Mouse (Mus musculus) CD4-positive helper T cell, adult 2 months (primary cell): ENCODE results near the gene Hyal4.

Experiments
- DNase-seq: peaks from one replicate; pipeline ENCODE4 v3.0.0-alpha.2; 2012; ENCODE audit warnings: low read depth, missing footprints, low spot score

Hyal4 gene

DNA sequence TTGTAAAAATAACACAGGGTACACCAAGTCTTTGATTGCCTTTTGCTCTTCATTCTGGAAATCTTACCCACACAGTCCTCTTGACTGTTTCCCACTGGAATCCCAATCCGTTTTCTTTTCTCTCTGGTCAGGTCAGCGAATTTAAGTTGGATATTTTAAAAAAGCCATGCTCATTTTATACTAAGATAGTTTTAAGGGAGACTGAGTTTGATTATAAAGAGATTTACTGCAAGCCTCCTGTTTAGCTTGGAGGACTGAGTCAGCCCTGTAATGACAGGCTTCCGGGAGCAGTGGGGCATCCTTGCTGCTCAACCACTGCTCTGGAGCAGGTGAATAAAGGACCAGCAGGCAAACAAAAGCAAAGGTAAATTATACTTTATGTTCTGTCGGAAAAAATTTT, at the start of gene Hyal4:
Hyal4 (plus strand) TSS at position 301 of the 400 bp plus-strand sequence.
- no peak for DNase-seq

DNA sequence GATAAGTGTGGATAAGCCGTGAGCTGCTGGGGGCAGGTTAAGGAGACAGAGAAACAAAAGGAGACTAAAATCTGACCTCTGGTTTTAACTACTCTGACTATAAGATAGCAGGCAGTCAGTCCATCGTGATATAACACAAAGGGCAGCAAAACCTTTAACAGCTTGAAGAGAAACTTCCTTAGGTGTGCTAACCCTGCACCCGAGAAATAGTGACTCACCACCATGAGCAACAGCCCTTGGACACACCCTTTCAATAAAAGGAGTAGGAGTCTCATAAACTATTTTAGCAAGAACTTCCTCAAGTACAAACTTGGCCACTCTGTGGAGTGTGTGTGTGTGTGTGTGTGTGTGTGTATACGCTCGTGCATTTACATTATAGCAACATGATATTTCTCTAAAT, 41.0 kb upstream of the Hyal4 start:
- no peak for DNase-seq

DNA sequence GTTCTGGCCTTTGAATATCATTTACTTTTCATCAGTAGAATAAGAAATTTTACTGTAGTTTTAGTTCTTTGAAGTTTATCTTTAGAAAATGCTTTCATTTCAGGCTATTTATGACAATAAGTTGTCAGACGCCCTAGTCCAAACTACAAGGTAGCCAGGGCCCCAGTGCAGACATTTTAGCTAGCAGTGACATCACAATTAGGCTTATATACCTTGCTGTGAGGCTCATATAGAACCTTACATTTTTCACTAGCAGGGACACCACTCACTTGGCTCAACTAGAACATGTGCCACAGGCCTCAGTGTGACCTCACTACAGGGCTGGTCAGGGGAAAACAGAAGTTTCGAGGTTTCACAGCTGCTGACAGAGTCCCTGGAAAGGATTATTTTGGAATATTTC, 40.6 kb upstream of the Hyal4 start:
- no peak for DNase-seq

DNA sequence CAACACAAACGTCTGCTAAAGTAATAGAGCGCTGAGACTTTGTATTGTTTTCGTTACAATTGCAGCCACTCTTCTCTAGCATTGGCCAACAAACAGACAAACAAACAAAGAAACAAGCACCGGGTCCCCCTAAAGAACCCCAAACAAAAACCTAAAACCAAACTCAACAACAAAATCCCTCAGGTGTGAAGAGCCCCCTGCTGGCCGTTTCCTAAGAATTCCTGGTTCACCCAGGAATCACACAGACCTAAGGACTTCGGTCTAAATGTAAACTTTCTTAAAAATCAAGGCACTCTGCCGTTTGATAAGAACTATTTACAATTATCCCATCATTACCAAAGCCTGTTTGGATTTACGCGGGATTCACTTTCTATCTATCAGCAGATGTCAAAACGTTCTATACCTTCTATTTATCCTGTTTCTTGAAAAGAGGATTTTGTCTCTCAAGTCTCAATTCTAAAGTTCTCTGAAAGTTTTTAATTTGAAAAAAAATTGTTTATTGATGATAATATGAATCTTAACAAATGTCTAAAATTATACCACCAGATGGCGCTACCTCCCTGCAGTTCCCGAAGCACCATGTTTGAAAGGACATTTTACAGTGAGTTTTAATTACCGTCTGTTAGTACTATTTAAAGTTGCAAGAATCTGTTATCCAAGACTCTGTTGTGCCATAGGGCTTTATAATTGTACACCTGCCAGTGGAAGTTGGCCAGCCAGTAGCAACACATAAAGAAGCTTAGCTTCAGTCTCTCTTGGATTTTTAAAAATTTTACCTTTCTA, 26.6 kb upstream of the Hyal4 start:
- peak; percentile 13 for DNase-seq

DNA sequence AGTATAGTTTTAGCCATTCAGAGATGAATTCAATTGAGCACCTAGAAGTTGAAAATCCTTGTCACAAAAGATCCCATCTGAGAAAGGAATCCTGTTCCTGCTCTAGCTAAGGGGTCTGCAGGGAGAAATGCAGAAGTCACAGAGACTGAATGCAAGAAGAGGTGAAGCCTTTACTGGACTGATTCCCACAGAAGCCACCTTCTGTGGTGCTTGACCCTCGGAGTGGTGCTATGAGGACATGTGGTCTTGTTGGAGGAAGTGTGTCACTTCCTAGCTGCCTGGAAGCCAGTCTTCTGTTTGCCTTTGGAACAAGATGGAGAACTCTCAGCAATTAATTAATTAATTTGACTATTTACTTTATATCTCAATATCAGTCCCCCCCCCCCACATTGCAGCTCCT, 20.0 kb upstream of the Hyal4 start:
- no peak for DNase-seq

DNA sequence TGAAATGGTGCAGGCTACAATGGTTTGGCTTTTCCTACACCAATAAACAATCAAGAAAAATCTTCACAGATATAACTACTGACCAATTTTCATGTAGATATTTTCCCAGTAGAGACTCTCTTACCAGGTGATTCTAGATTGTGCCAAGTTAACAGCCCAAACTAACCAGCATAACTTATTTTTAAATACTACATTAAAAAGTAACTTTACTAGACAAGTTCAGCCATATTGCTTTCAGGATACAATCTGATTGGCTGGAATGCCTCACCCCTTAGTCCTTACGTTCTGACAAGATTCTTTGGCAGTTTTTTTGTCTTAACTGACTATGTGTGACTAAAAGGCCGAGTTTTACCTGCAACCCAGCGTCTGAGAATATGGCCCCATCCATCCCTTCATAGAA, 15.2 kb upstream of the Hyal4 start, which contains the start of gene Hyal6:
Hyal6 (plus strand) TSS at position 301 of the 400 bp plus-strand sequence.
- no peak for DNase-seq

DNA sequence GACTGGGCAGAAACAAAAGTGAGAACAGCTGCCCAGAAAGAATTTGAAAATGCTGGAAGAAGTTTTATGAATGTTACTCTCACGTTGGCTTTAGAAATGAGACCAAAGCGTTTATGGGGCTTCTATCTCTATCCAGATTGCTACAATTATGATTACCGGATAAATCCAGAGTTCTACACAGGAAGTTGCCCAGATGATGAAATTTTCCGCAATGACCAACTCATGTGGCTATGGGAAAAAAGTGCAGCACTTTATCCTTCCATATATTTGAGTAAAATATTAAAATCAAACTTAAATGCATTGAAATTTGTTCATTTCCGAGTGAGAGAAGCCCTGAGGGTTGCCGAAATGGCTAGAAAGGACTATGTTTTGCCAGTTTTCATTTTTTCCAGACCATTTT, 13.6 kb upstream of the Hyal4 start:
- no peak for DNase-seq

DNA sequence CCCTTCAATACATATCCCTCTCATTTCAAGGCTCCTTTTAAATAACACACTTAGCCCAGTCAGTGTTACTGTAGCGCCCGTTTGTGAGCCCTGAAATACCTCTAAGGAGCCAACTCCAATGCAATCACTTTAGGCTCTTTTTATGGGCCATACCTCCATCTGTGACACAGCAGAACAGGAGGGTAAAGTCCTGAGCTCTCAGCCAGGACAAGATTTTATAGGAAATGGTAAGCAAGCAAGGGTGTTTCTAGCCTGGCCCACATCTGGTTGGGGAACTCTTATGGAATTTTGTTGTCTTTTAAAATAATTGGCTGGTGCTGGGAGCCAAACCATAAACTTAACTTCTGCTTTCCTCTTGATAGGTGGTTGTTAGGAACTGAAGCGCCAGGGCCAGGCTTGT, 11.2 kb downstream of the Hyal4 start:
- DNase-seq = no peak

DNA sequence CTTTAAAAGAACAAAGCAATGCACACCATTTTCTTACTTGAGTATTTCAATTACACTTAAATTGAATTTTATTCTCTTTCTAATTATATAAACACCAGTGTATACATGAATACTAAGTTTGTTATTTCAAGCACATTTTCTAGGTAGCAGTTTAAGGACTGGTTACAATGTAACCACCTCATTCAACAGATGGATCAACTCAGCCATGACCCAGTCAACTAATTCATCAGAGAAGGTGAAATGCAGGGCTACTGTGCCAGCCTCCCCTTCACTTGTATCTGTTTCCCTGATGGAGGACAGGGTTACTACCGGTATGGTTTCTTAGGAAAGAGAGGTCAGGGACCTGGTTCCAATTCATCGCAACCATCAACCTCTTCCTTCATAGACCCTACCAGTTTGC, 18.1 kb downstream of the Hyal4 start:
- DNase-seq = no peak

DNA sequence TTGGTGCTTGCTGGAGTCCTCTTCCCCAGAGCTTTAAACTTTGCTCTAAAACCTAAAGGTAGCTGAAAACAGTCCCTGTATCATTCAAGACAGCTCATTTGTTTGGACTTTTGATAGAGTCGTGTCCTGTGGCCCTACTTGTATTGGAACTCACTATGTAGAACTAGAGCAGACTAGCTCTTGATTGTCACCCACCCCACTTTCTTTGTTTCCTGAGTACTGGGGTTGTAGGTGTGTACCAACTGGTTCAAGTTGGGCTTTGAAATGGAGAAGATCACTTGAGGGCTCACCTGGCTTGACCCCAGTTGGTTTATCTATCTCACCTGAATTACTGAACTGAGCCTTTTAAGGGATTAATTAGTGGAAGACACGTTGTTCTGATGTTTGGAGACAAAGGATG, 31.1 kb downstream of the Hyal4 start:
- DNase-seq = no peak

DNA sequence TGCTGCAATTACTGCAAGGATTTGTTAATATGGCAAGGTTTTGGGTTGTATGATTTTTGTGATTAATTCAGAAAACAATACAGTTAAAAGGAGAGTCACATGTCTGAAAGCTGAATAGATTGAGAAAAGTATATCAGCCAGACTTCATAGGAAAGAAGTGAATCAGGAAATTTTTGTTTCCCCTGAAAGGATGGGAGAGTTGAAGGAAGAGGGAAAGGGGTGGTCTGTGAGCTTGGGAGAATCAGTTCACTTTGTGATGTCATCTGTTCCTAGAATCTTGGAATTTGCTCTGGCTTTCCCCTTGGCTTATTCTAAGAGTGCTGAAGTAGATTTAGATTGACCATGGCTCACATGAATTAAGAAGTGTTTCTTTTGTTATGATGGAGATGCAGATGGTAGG, 42.8 kb downstream of the Hyal4 start, which contains the start of gene Spam1:
Spam1 (plus strand) TSS at position 301 of the 400 bp plus-strand sequence.
- DNase-seq = no peak
